Mouse (Mus musculus): Measurements from ENCODE around the gene Amigo2. TPM values are rescaled to one million over a fixed set of nuclear protein-coding genes. Genes with fewer than 3 reads are reported as not detected.
"Not testable (repeated sequence)": the region's sequence is repeated elsewhere in the genome, so short reads cannot be mapped to it uniquely, and the experiment has no call there.

Gene Amigo2
- total RNA-seq, 2 experiments from 2014 or later = 5.1 to 6.8 TPM

- no peak for TF ChIP-seq CTCF (IDR thresholded peaks at IDR 0.05)
- intact Hi-C loops (cut with DNase I) = loop anchor here (5.0 kb wide), 3 partner anchors 71 to 416 kb away; no protein-coding TSS in a partner anchor
- H3K27ac ChIP-seq = no peak overlapping the region
- peak overlapping the region; percentile 80 for H3K4me3 ChIP-seq
- no peak for DNase-seq (ENCODE audit: extremely low spot score in 1 of 2, low spot score in 2 of 2)
Measured at GRCm38 (mm10) chr15:97246256-97246655, 831 bp downstream of the Amigo2 start.

GRCm38 (mm10) chr15:97245392-97245791 is 1.7 kb downstream of the Amigo2 start:
- TF ChIP-seq CTCF (IDR thresholded peaks at IDR 0.05) = no peak
- no peak for DNase-seq (ENCODE audit: extremely low spot score in 1 of 2, low spot score in 2 of 2)
- intact Hi-C loops (cut with DNase I) = loop anchor here (5.0 kb wide), 3 partner anchors 72 to 417 kb away; no protein-coding TSS in a partner anchor
- no peak overlapping the region for H3K4me3 ChIP-seq
- no peak overlapping the region for H3K27ac ChIP-seq

- peak; percentile 79 for TF ChIP-seq CTCF (IDR thresholded peaks at IDR 0.05)
- Histone ChIP-seq H3K27ac (no peak overlapping the region), H3K4me3 (no peak overlapping the region)
- intact Hi-C loops (cut with DNase I) = loop anchor here (5.0 kb wide), 1 partner anchor 420 kb away; no protein-coding TSS in a partner anchor
- DNase-seq (ENCODE audit: extremely low spot score in 1 of 2, low spot score in 2 of 2) = peak in 1 of 2 experiments; percentile 22
Measured at GRCm38 (mm10) chr15:97236943-97237342, 10.1 kb downstream of the Amigo2 start.

GRCm38 (mm10) chr15:97235183-97235582 is 11.9 kb downstream of the Amigo2 start:
- intact Hi-C loops (cut with DNase I) = loop anchor here (1.0 to 5.0 kb wide), 2 partner anchors 40 to 422 kb away; no protein-coding TSS in a partner anchor
- no peak overlapping the region for H3K27ac ChIP-seq
- peak; percentile 92 for TF ChIP-seq CTCF (IDR thresholded peaks at IDR 0.05)

GRCm38 (mm10) chr15:97234076-97234475 is 13.0 kb downstream of the Amigo2 start:
- no peak overlapping the region for H3K4me3 ChIP-seq
- no peak for DNase-seq (ENCODE audit: extremely low spot score in 1 of 2, low spot score in 2 of 2)
- H3K27ac ChIP-seq = no peak overlapping the region
- intact Hi-C loops (cut with DNase I) = no loop called here
- no peak for TF ChIP-seq CTCF (IDR thresholded peaks at IDR 0.05)

More at GRCm38 (mm10) chr15:97235183-97235582, 11.9 kb downstream of the Amigo2 start:
- H3K4me3 ChIP-seq = no peak overlapping the region
- DNase-seq (ENCODE audit: extremely low spot score in 1 of 2, low spot score in 2 of 2) = peak; percentile 29 to 34

- no peak for DNase-seq (ENCODE audit: extremely low spot score in 1 of 2, low spot score in 2 of 2)
- Histone ChIP-seq H3K27ac (no peak overlapping the region), H3K4me3 (no peak overlapping the region)
- intact Hi-C loops (cut with DNase I) = no loop called here
- TF ChIP-seq CTCF (IDR thresholded peaks at IDR 0.05) = no peak
Measured at GRCm38 (mm10) chr15:97229494-97230077, 17.5 kb downstream of the Amigo2 start.

GRCm38 (mm10) chr15:97224003-97224402 is 23.1 kb downstream of the Amigo2 start:
- Histone ChIP-seq H3K4me3 (no peak overlapping the region), H3K27ac (no peak overlapping the region)
- TF ChIP-seq CTCF (IDR thresholded peaks at IDR 0.05) = no peak
- no peak for DNase-seq (ENCODE audit: extremely low spot score in 1 of 2, low spot score in 2 of 2)
- intact Hi-C loops (cut with DNase I) = no loop called here

GRCm38 (mm10) chr15:97223431-97223830 is 23.7 kb downstream of the Amigo2 start:
- Histone ChIP-seq H3K27ac (no peak overlapping the region), H3K4me3 (no peak overlapping the region)
- no peak for TF ChIP-seq CTCF (IDR thresholded peaks at IDR 0.05)
- no peak for DNase-seq (ENCODE audit: extremely low spot score in 1 of 2, low spot score in 2 of 2)
- intact Hi-C loops (cut with DNase I) = no loop called here

- Histone ChIP-seq H3K27ac (no peak overlapping the region), H3K4me3 (no peak overlapping the region)
- intact Hi-C loops (cut with DNase I) = no loop called here
- no peak for TF ChIP-seq CTCF (IDR thresholded peaks at IDR 0.05)
- DNase-seq (ENCODE audit: extremely low spot score in 1 of 2, low spot score in 2 of 2) = no peak
Measured at GRCm38 (mm10) chr15:97216843-97217242, 30.2 kb downstream of the Amigo2 start.

GRCm38 (mm10) chr15:97212501-97213477 is 34.3 kb downstream of the Amigo2 start:
- no peak overlapping the region for H3K27ac ChIP-seq
- no peak for TF ChIP-seq CTCF (IDR thresholded peaks at IDR 0.05)
- no peak for DNase-seq (ENCODE audit: extremely low spot score in 1 of 2, low spot score in 2 of 2)
- no peak overlapping the region for H3K4me3 ChIP-seq
- intact Hi-C loops (cut with DNase I) = no loop called here

GRCm38 (mm10) chr15:97209754-97210153 is 37.3 kb downstream of the Amigo2 start:
- H3K27ac ChIP-seq; DNase-seq (ENCODE audit: extremely low spot score in 1 of 2, low spot score in 2 of 2); intact Hi-C loops (cut with DNase I); H3K4me3 ChIP-seq: not testable (repeated sequence)

GRCm38 (mm10) chr15:97206506-97206905 is 40.6 kb downstream of the Amigo2 start:
- DNase-seq (ENCODE audit: extremely low spot score in 1 of 2, low spot score in 2 of 2) = no peak
- Histone ChIP-seq H3K4me3 (no peak overlapping the region), H3K27ac (no peak overlapping the region)
- intact Hi-C loops (cut with DNase I) = no loop called here
- no peak; the same call in 1 of the 2 replicates for TF ChIP-seq CTCF (IDR thresholded peaks at IDR 0.05)

All from left cerebral cortex, adult 2 months (tissue).